25 mouse cellular contexts compared by ENCODE assay signal in genomic region chr8:120119429-120119828, GRCm38 (mm10). TPM values are rescaled to one million over a fixed set of nuclear protein-coding genes. Genes with fewer than 3 reads are reported as not detected.
A peak's percentile ranks its signal among the peaks of the same experiment; 100 is the strongest.
DNase-seq lines count a peak whose midpoint lies in the region; ATAC-seq and TF ChIP-seq lines count a peak whose summit lies in the region.
"Had no signal": no experiment of that assay in that cellular context is flagged by ENCODE, and none has a peak within 500 bp of the region (broad histone marks: within the 10 kb centered on the region; RNA-seq: fewer than 3 reads in every experiment).

No protein-coding gene starts in this region.

- intact Hi-C loops in heart, adult 2 months (cut with DNase I): no loop called here
- intact Hi-C loops in heart, postnatal 25 days (cut with DNase I): no loop called here

- no peaks in the 10 kb centered on the region for H3K9me3 ChIP-seq in heart, embryonic 16.5 days (replicated peaks; ENCODE audit: control insufficient read depth, low read length)
- H3K9me3 ChIP-seq in midbrain, embryonic 12.5 days: no peaks in the 10 kb centered on the region
- no peaks in the 10 kb centered on the region for H3K9me3 ChIP-seq in midbrain, embryonic 13.5 days
- H3K9me3 ChIP-seq: forebrain, embryonic 12.5 days; hindbrain, embryonic 12.5 days; neural tube, embryonic 13.5 days had no signal

- H3K4me1 ChIP-seq in heart, adult 2 months (ENCODE audit: control insufficient read depth, insufficient read depth, low read length): peaks cover 23% of the 10 kb centered on the region
- H3K4me1 ChIP-seq in heart, embryonic 16.5 days (ENCODE audit: control insufficient read depth, insufficient read depth, low read length): peaks cover 44% of the 10 kb centered on the region
- H3K4me1 ChIP-seq in midbrain, embryonic 12.5 days: peaks cover 19% of the 10 kb centered on the region
- peaks cover 16% of the 10 kb centered on the region for H3K4me1 ChIP-seq in midbrain, embryonic 13.5 days (replicated peaks)

- ATAC-seq in heart, embryonic 16.5 days (replicated peaks; ENCODE audit: extremely low read depth, insufficient read depth, low FRiP score): no peak
- ATAC-seq in midbrain, embryonic 12.5 days (ENCODE audit: low FRiP score, low read depth): no peak
- ATAC-seq in midbrain, embryonic 13.5 days: no peak
- ATAC-seq: inflammation-experienced regulatory T-cells, adult 6 months had no signal

- no peak for DNase-seq in heart, adult 2 months
- no peak for DNase-seq in heart, postnatal 25 days (ENCODE audit: low spot score)
- DNase-seq in heart, adult 8-10 months (ENCODE audit: low spot score): no peak
- no peak for DNase-seq in spleen, postnatal 10 days (ENCODE audit: low spot score in 2 of 2)
- DNase-seq: adrenal gland, postnatal 25 days; B cell, adult 2 months; cerebellum, adult 11-12 months; cerebellum, postnatal 36 days; gastrocnemius, postnatal 14 days; kidney, adult 2 months; kidney, postnatal 10 days; left cerebral cortex, postnatal 4 days; liver; lung, adult 18-20 months; lung, postnatal 14 days; thymus, postnatal 25 days had no signal

- H3ac ChIP-seq in myocyte (ENCODE audit: control insufficient read depth, insufficient read length): no peak overlapping the region

- no peak overlapping the region for H3K4me3 ChIP-seq in heart, adult 2 months
- no peak overlapping the region for H3K4me3 ChIP-seq in heart, embryonic 16.5 days (ENCODE audit: low read length)
- no peak overlapping the region for H3K4me3 ChIP-seq in midbrain, embryonic 12.5 days
- H3K4me3 ChIP-seq in midbrain, embryonic 13.5 days (replicated peaks): no peak overlapping the region
- H3K4me3 ChIP-seq in myocyte: no peak overlapping the region
- H3K4me3 ChIP-seq: forebrain, embryonic 12.5 days; hindbrain, embryonic 12.5 days; layer of hippocampus, adult 2 months; neural tube, embryonic 13.5 days had no signal

- H3K9ac ChIP-seq in heart, adult 2 months (ENCODE audit: low read depth, low read length): no peak overlapping the region
- peak overlapping the region; percentile 58 for H3K9ac ChIP-seq in heart, embryonic 16.5 days (ENCODE audit: low read length)
- no peak overlapping the region for H3K9ac ChIP-seq in midbrain, embryonic 12.5 days (replicated peaks)
- H3K9ac ChIP-seq in midbrain, embryonic 13.5 days (replicated peaks): no peak overlapping the region
- H3K9ac ChIP-seq: forebrain, embryonic 12.5 days; hindbrain, embryonic 12.5 days; neural tube, embryonic 13.5 days had no signal

- no peaks in the 10 kb centered on the region for H3K36me3 ChIP-seq in heart, adult 2 months (ENCODE audit: control insufficient read depth, insufficient read depth, low read length)
- H3K36me3 ChIP-seq in heart, embryonic 16.5 days (ENCODE audit: control insufficient read depth, insufficient read depth): no peaks in the 10 kb centered on the region
- no peaks in the 10 kb centered on the region for H3K36me3 ChIP-seq in midbrain, embryonic 12.5 days
- H3K36me3 ChIP-seq in midbrain, embryonic 13.5 days: no peaks in the 10 kb centered on the region
- no peaks in the 10 kb centered on the region for H3K36me3 ChIP-seq in myocyte (ENCODE audit: control insufficient read depth, insufficient read depth)
- H3K36me3 ChIP-seq: forebrain, embryonic 12.5 days; hindbrain, embryonic 12.5 days; neural tube, embryonic 13.5 days had no signal

- no peak for TF ChIP-seq POLR2A in heart, adult 2 months (IDR thresholded peaks at IDR 0.05; ENCODE audit: insufficient read depth, low read depth, low read length)
- no peak for TF ChIP-seq POLR2A in myocyte (IDR thresholded peaks at IDR 0.05; ENCODE audit: insufficient read length, low read depth)

- no peak for TF ChIP-seq EP300 in heart, adult 2 months (IDR thresholded peaks at IDR 0.05; ENCODE audit: insufficient read depth, low read depth, low read length)

- WGBS in heart, adult 2 months: 69% methylated on average over 3 of the region's 3 CpGs
- 43% methylated on average over 3 of the region's 3 CpGs for whole genome bisulfite sequencing in heart, embryonic 16.5 days
- WGBS in midbrain, embryonic 12.5 days: 65% methylated on average over 3 of the region's 3 CpGs
- WGBS in midbrain, embryonic 13.5 days: 61% methylated on average over 3 of the region's 3 CpGs

- H3K27ac ChIP-seq in heart, adult 2 months: peak overlapping the region; percentile 6
- H3K27ac ChIP-seq in heart, embryonic 16.5 days (ENCODE audit: low read length): peak overlapping the region; percentile 85
- 0 out of 2 replicates have a peak overlapping the region, but pooled peaks have one; percentile 30 for H3K27ac ChIP-seq in midbrain, embryonic 12.5 days (replicated peaks)
- no peak overlapping the region for H3K27ac ChIP-seq in midbrain, embryonic 13.5 days
- H3K27ac ChIP-seq: forebrain, embryonic 12.5 days; hindbrain, embryonic 12.5 days; layer of hippocampus, adult 2 months; neural tube, embryonic 13.5 days had no signal

- H3K79me2 ChIP-seq in heart, adult 2 months (replicated peaks; ENCODE audit: control insufficient read depth, insufficient read depth, low read length): no peaks in the 10 kb centered on the region; the same call in 1 of the 2 replicates
- H3K79me2 ChIP-seq in myocyte (ENCODE audit: control insufficient read depth, insufficient read depth): no peaks in the 10 kb centered on the region

- H3K4me2 ChIP-seq in heart, embryonic 16.5 days (ENCODE audit: low read depth, low read length): peak overlapping the region; percentile 39
- H3K4me2 ChIP-seq in midbrain, embryonic 12.5 days (replicated peaks): no peak overlapping the region
- H3K4me2 ChIP-seq in midbrain, embryonic 13.5 days (replicated peaks): no peak overlapping the region
- H3K4me2 ChIP-seq in myocyte (ENCODE audit: low read depth): peak overlapping the region; percentile 14
- H3K4me2 ChIP-seq: forebrain, embryonic 12.5 days; hindbrain, embryonic 12.5 days; neural tube, embryonic 13.5 days had no signal

- H3K27me3 ChIP-seq in heart, adult 2 months (ENCODE audit: control insufficient read depth, insufficient read depth, low read length): no peaks in the 10 kb centered on the region
- peaks cover 3% of the 10 kb centered on the region; the same call in 1 of the 2 replicates for H3K27me3 ChIP-seq in heart, embryonic 16.5 days (ENCODE audit: control insufficient read depth, insufficient read depth, low read length)
- H3K27me3 ChIP-seq in midbrain, embryonic 12.5 days: peaks cover 34% of the 10 kb centered on the region
- peaks cover 29% of the 10 kb centered on the region for H3K27me3 ChIP-seq in midbrain, embryonic 13.5 days
- H3K27me3 ChIP-seq in myocyte (ENCODE audit: control insufficient read depth, insufficient read depth, insufficient read length): no peaks in the 10 kb centered on the region

- no peak for TF ChIP-seq CTCF in heart, adult 2 months (IDR thresholded peaks at IDR 0.05)

TF ChIP-seq in myocyte, 11 proteins besides CTCF, POLR2A, EP300 and RAD21:
- TF ChIP-seq USF1 (IDR thresholded peaks at IDR 0.05; ENCODE audit: low read depth) (no peak), TCF12 (IDR thresholded peaks at IDR 0.05; ENCODE audit: insufficient read depth, poor library complexity, severe bottlenecking) (no peak), POLR2AphosphoS2 (IDR thresholded peaks at IDR 0.05; ENCODE audit: insufficient read length, low read depth) (no peak), TCF3 (IDR thresholded peaks at IDR 0.05; ENCODE audit: insufficient read length, low read depth) (no peak), MAX (IDR thresholded peaks at IDR 0.05; ENCODE audit: low read depth) (no peak), E2F4 (IDR thresholded peaks at IDR 0.05; ENCODE audit: insufficient read depth) (no peak), MYOG (IDR thresholded peaks at IDR 0.05; ENCODE audit: control insufficient read depth in 1 of 3, insufficient read depth in 1 of 3, insufficient read length in 2 of 3, low read depth in 2 of 3) (no peak), REST (IDR thresholded peaks at IDR 0.05; ENCODE audit: insufficient read depth, insufficient read length) (no peak), CEBPB (IDR thresholded peaks at IDR 0.05; ENCODE audit: insufficient read depth, poor library complexity, severe bottlenecking) (no peak), SRF (IDR thresholded peaks at IDR 0.05; ENCODE audit: control insufficient read depth, insufficient read length, low read depth) (no peak), MYOD1 (IDR thresholded peaks at IDR 0.05; ENCODE audit: control insufficient read depth in 1 of 3, insufficient read length in 2 of 3, low read depth in 2 of 3) (no peak)
TF ChIP-seq in myocyte: peak in this region for 0.

RNA-seq across cellular contexts. Expression of gene 6430548M08Rik, which starts 5.5 kb away (rescaled TPM):
- total RNA-seq in heart, adult 2 months (2021): 10 to 100 TPM; 16.1 to 20.0 TPM
- polyA plus RNA-seq in heart, adult 2 months (2012; rRNA removed): 6.4 and 9.5 TPM in 2 replicates
- 10 to 100 TPM; 11.5 to 16.7 TPM for total RNA-seq in heart, postnatal 25 days (2021)
- 8.4 and 9.4 TPM in 2 replicates for polyA plus RNA-seq in heart, embryonic 16.5 days (2015; fragmentation: Nextera tagmentation; extraction: Ambion mirVana)
- total RNA-seq in heart, adult 8-10 months (2022): 10 to 100 TPM; 17.5 to 27.7 (median 22.0) TPM
- polyA plus RNA-seq in midbrain, embryonic 12.5 days (2016; fragmentation: Nextera tagmentation; extraction: Ambion mirVana): 16.6 and 20.8 TPM in 2 replicates
- 23.1 and 23.3 TPM in 2 replicates for polyA plus RNA-seq in midbrain, embryonic 13.5 days (2015; fragmentation: Nextera tagmentation; extraction: Ambion mirVana)
- 9.4 TPM for polyA plus RNA-seq in myocyte (2012; fragmentation: generic; extraction: Trizol)

RNA-seq across cellular contexts. Expression of gene Zdhhc7, which starts 18.1 kb away (rescaled TPM):
- total RNA-seq in heart, adult 2 months (2021): 10 to 100 TPM; 34.2 to 35.4 TPM
- polyA plus RNA-seq in heart, adult 2 months (2012; rRNA removed): 48.5 and 70.6 TPM in 2 replicates
- total RNA-seq in heart, postnatal 25 days (2021): 10 to 100 TPM; 35.4 to 36.4 TPM
- 35.8 and 37.8 TPM in 2 replicates for polyA plus RNA-seq in heart, embryonic 16.5 days (2015; fragmentation: Nextera tagmentation; extraction: Ambion mirVana)
- total RNA-seq in heart, adult 8-10 months (2022): 10 to 100 TPM; 33.5 to 40.0 (median 34.3) TPM
- 32.1 and 35.4 TPM in 2 replicates for polyA plus RNA-seq in midbrain, embryonic 12.5 days (2016; fragmentation: Nextera tagmentation; extraction: Ambion mirVana)
- polyA plus RNA-seq in midbrain, embryonic 13.5 days (2015; fragmentation: Nextera tagmentation; extraction: Ambion mirVana): 28.3 and 30.2 TPM in 2 replicates
- 31.7 TPM for polyA plus RNA-seq in myocyte (2012; fragmentation: generic; extraction: Trizol)

RNA-seq across cellular contexts. Expression of gene Fam92b, which starts 57.8 kb away (rescaled TPM):
- not detected for total RNA-seq in heart, adult 2 months (2021)
- 1.0 TPM in 1 of 2 replicates, not detected in the other for polyA plus RNA-seq in heart, adult 2 months (2012; rRNA removed)
- not detected for total RNA-seq in heart, postnatal 25 days (2021)
- polyA plus RNA-seq in heart, embryonic 16.5 days (2015; fragmentation: Nextera tagmentation; extraction: Ambion mirVana): 0.66 and 0.79 TPM in 2 replicates
- not detected for total RNA-seq in heart, adult 8-10 months (2022)
- polyA plus RNA-seq in midbrain, embryonic 12.5 days (2016; fragmentation: Nextera tagmentation; extraction: Ambion mirVana): 1.3 and 2.3 TPM in 2 replicates
- 2.3 and 2.4 TPM in 2 replicates for polyA plus RNA-seq in midbrain, embryonic 13.5 days (2015; fragmentation: Nextera tagmentation; extraction: Ambion mirVana)
- not detected for polyA plus RNA-seq in myocyte (2012; fragmentation: generic; extraction: Trizol)
- total RNA-seq: gastrocnemius, postnatal 14 days; left cerebral cortex, postnatal 4 days had no signal
- polyA plus RNA-seq: inflammation-experienced regulatory T-cells, adult 6 months; kidney, adult 2 months had no signal

Comparison
In these comparisons a context has a peak if more than half of its experiments do, and no peak if none do; other contexts are left out.
1. H3K4me2 ChIP-seq: peak in heart, embryonic 16.5 days (single experiment) and myocyte (single experiment); none in midbrain, embryonic 12.5 days (single experiment) and midbrain, embryonic 13.5 days (single experiment).